Mouse (Mus musculus) liver, adult 2 months (tissue): ENCODE measurements around the gene Abhd12. TPM values are rescaled to one million over a fixed set of nuclear protein-coding genes. Genes with fewer than 3 reads are reported as not detected.

Source experiments
- DNase-seq: peaks from one replicate; pipeline ENCODE4 v3.0.0-alpha.2; 2011; ENCODE audit warnings: low read depth, low spot score; ENCODE audit errors: extremely low read depth
- H3K27ac ChIP-seq: fragments of 200-500 bp; replicated peaks from 2 replicates; pipeline ENCODE4 v1.5.1; 2012; ENCODE audit warnings: low read depth, mild to moderate bottlenecking, control low read depth, inconsistent platforms, low read length; ENCODE audit not compliant: insufficient read depth
- H3K27me3 ChIP-seq: fragments of 200-500 bp; 2 replicates; pipeline ENCODE4 v1.6.1; 2012; ENCODE audit warnings: mild to moderate bottlenecking, moderate library complexity, low read length, inconsistent platforms; ENCODE audit not compliant: control insufficient read depth, insufficient read depth
- H3K36me3 ChIP-seq: fragments of 200-500 bp; 2 replicates; pipeline ENCODE4 v1.6.1; 2012; ENCODE audit warnings: low read length, inconsistent platforms; ENCODE audit not compliant: control insufficient read depth, insufficient read depth
- H3K4me1 ChIP-seq: fragments of 200-500 bp; 2 replicates; pipeline ENCODE4 v1.6.1; 2011; ENCODE audit warnings: low read length; ENCODE audit not compliant: control insufficient read depth, insufficient read depth
- H3K4me3 ChIP-seq: fragments of 200-500 bp; 2 replicates; pipeline ENCODE4 v1.5.1; 2011; ENCODE audit warnings: low read depth, mild to moderate bottlenecking, control low read depth, low read length, moderate library complexity; ENCODE audit not compliant: insufficient read depth
- H3K79me2 ChIP-seq: fragments of 200-500 bp; 2 replicates; pipeline ENCODE4 v1.6.1; 2012; ENCODE audit warnings: inconsistent platforms, mild to moderate bottlenecking, low read length, moderate library complexity; ENCODE audit not compliant: control insufficient read depth, insufficient read depth
- H3K9ac ChIP-seq: fragments of 200-500 bp; 2 replicates; pipeline ENCODE4 v1.6.1; 2012; ENCODE audit warnings: low read depth, mild to moderate bottlenecking, control low read depth, inconsistent platforms, low read length
- CTCF ChIP-seq: fragments of 200-500 bp; IDR thresholded peaks from 2 replicates; pipeline ENCODE4 v1.5.1; 2011; ENCODE audit warnings: low read depth, low read length, control low read depth
- POLR2A ChIP-seq: fragments of 200-500 bp; IDR thresholded peaks from 2 replicates; pipeline ENCODE4 v1.6.1; 2011; ENCODE audit warnings: low read length, control low read depth; ENCODE audit not compliant: insufficient read depth; ENCODE audit errors: extremely low read depth
- WGBS: fragments of 180-500 bp; shearing (Covaris S2); methylation state at CpG from one replicate; pipeline ENCODE4 v1.1.7; 2018; 5-methylcytosine and 5-hydroxymethylcytosine counted together
- polyA plus RNA-seq: library from polyadenylated mRNA; depleted of rRNA; stranded (reverse); fragments of >200 nt; gene quantifications from 2 replicates; pipeline ENCODE4 v1.2.3, GENCODE M21; 2012
- total RNA-seq: library from RNA; depleted of rRNA; stranded (reverse); fragments of >200 nt; gene quantifications from 2 replicates; pipeline ENCODE4 v1.2.3, GENCODE M21; 2014

Gene Abhd12
- total and polyA plus RNA-seq, 2 experiments = 26.3 to 33.4 TPM

DNA sequence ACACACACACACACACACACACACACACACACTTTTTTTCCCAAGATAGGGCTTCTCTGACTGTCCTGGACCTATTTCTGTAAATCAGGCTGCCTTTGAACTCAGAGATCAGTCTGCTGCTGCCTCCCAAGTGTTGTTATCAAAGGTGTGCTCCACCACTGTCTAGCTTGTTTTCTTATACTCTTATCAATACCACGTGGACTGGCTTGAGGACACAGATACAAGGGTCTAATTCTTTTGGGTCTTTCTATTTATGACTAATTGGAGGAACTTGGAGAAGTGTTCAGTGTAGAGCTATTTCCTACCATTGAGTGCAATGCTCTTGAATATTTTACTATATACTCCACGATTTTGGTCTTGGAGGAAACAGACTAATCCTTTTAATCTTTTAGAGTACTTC, 17.2 kb downstream of the Abhd12 start:
- H3K36me3 ChIP-seq = no peaks in the 10 kb centered on the region
- no peak overlapping the region for H3K9ac ChIP-seq
- peaks cover 2% of the 10 kb centered on the region; the same call in 1 of the 2 replicates for H3K4me1 ChIP-seq
- DNase-seq = no peak
- H3K27me3 ChIP-seq = no peaks in the 10 kb centered on the region
- H3K79me2 ChIP-seq = peaks cover 13% of the 10 kb centered on the region; the same call in 1 of the 2 replicates
- H3K4me3 ChIP-seq = no peak overlapping the region
- no peak for TF ChIP-seq POLR2A
- no peak for TF ChIP-seq CTCF
- 70% methylated on average over 2 of the region's 2 CpGs for WGBS
- H3K27ac ChIP-seq = no peak overlapping the region

DNA sequence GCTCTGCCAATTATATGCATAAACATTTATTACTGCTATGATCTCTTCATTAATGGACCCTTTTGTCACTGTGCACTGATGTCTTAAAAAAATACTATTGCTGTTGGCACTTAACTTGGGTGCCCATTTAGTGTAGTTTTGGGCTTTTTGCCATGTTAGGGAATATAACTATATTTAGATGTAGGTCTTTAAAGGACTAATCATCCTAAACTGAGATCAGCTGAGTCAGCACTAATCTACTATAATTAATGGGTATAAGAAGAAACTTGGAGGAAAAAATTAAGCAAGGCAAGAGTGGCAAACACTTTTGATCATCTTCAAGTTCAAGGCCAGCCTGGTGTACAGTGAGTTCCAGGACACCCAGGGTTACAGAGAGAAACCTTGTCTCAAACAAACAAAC, 18.2 kb downstream of the Abhd12 start:
- Histone ChIP-seq H3K27ac (no peak overlapping the region), H3K9ac (no peak overlapping the region), H3K4me1 (peaks cover 2% of the 10 kb centered on the region; the same call in 1 of the 2 replicates), H3K4me3 (no peak overlapping the region), H3K79me2 (peaks cover 11% of the 10 kb centered on the region; the same call in 1 of the 2 replicates), H3K36me3 (no peaks in the 10 kb centered on the region), H3K27me3 (no peaks in the 10 kb centered on the region)
- TF ChIP-seq CTCF = no peak
- TF ChIP-seq POLR2A = no peak
- no peak for DNase-seq

DNA sequence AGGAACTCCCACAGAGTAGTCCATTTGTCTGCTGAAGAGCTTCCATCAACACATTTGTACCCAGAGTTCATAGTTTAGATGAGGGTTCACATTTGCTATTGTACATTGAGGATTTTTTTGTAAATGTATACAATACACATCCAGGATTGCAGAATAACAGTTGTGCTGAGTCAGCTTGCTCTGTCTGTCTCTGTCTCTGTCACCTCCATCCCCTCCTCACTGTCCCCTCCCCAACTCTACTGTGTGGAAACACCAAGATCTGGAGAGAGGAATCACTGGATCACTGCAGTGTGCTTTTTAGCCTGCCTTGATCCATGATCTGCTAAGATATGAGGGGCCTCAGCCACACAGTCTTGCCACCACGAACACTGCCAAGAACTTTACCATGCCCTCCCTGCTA, 18.7 kb downstream of the Abhd12 start:
- Histone ChIP-seq H3K4me3 (no peak overlapping the region), H3K27ac (no peak overlapping the region), H3K79me2 (peaks cover 11% of the 10 kb centered on the region; the same call in 1 of the 2 replicates), H3K4me1 (peaks cover 2% of the 10 kb centered on the region; the same call in 1 of the 2 replicates), H3K27me3 (no peaks in the 10 kb centered on the region), H3K36me3 (no peaks in the 10 kb centered on the region), H3K9ac (no peak overlapping the region)
- TF ChIP-seq POLR2A = no peak
- no peak for TF ChIP-seq CTCF
- 97% methylated on average over 1 of the region's 1 CpGs for WGBS
- DNase-seq = no peak

DNA sequence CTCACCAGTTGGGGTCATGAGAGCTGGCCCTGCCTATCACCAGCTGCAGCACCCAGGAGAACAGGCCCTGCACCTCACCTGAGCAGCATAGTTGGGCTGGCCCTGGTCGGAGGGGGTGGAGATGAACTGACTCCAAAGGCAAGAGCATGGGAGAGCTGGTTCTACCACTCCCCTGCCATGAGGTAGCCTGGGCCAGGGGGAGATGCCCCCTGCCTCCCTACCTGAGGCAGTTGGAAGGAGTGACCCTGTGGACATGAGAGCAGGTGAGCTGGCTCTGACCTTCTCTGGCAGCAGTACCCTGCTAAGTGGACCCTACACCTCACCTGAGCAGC, 19.8 kb downstream of the Abhd12 start:
- DNase-seq = no peak
- TF ChIP-seq CTCF (no peak), POLR2A (no peak)
- Histone ChIP-seq H3K36me3 (no peaks in the 10 kb centered on the region), H3K27ac (no peak overlapping the region), H3K4me1 (peaks cover 2% of the 10 kb centered on the region; the same call in 1 of the 2 replicates), H3K79me2 (peaks cover 11% of the 10 kb centered on the region; the same call in 1 of the 2 replicates), H3K9ac (no peak overlapping the region), H3K4me3 (no peak overlapping the region), H3K27me3 (no peaks in the 10 kb centered on the region)
- 100% methylated on average over 1 of the region's 1 CpGs for WGBS

DNA sequence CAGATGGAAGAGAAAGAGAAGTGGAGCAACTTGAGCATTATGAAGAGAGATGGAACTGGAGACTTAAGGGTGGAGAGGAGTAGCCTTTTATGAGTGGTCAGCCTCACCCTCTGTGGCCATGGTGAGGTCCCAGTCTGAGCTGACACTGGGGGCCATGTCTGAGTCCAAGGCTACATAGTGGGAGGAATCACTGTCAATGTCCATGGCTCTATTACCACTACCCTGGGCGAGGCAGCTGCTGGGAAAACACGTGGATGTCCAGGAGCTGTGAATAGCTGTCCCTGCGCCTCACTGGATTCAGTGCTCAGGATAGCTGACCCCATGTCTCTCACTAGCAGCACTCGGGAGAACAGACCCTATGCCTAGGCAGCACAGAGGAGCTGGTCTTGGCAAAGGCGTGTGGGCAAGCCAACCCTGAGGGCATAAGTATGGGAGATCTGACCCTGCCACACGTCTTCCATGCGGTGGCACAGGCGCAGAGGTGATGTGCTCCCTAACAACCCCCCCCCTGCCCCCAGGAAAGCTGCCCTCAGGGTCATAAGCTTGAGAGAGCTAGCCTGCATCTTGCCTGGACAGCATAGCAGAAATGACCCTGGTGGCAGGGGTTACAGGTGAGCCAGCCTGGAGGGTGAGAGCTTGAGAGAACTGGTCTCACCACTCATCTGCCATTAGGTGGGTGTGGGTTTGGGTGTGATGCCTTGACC, 20.3 kb downstream of the Abhd12 start:
- no peak for TF ChIP-seq POLR2A
- TF ChIP-seq CTCF = no peak
- WGBS = 97% methylated on average over 8 of the region's 8 CpGs
- Histone ChIP-seq H3K4me1 (peaks cover 2% of the 10 kb centered on the region; the same call in 1 of the 2 replicates), H3K9ac (no peak overlapping the region), H3K4me3 (no peak overlapping the region), H3K27me3 (no peaks in the 10 kb centered on the region), H3K27ac (no peak overlapping the region), H3K36me3 (no peaks in the 10 kb centered on the region), H3K79me2 (peaks cover 11% of the 10 kb centered on the region; the same call in 1 of the 2 replicates)
- no peak for DNase-seq

DNA sequence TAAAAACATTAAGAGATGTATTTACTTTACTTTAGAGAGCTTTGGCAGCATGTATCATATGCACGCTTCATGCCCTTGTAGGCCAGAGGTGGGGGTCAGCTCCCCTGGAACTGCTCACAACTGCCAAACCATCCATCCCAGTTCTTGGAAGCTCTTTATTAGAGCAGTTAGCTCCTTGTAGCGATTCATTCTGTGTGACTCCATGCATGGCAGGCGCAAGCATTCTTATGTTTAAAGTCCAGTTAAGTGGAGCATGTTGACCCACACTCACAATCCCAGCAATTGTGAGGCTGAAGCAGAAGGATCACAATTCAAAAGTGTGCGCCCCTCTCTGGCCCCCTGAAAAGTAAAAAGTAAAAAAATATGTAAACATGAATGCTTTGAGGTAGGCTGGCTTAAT, 27.0 kb downstream of the Abhd12 start:
- Histone ChIP-seq H3K27me3 (no peaks in the 10 kb centered on the region), H3K27ac (no peak overlapping the region), H3K4me1 (no peaks in the 10 kb centered on the region), H3K4me3 (no peak overlapping the region), H3K79me2 (no peaks in the 10 kb centered on the region; the same call in 1 of the 2 replicates), H3K36me3 (no peaks in the 10 kb centered on the region), H3K9ac (no peak overlapping the region)
- TF ChIP-seq POLR2A (no peak), CTCF (no peak)
- DNase-seq = no peak
- 90% methylated on average over 4 of the region's 4 CpGs for WGBS
